Mouse (Mus musculus): Measurements from ENCODE around the gene Fbxl7. TPM values are rescaled to one million over a fixed set of nuclear protein-coding genes. Genes with fewer than 3 reads are reported as not detected.
A peak's percentile ranks its signal among the peaks of the same experiment; 100 is the strongest.

Gene Fbxl7
- total RNA-seq (2021) = 1 to 10 TPM in 1 of 2 experiments, under 1 TPM in 1; 0.89 to 2.3 TPM
- long read RNA-seq, experiment 1, partial matches to known transcripts = 0 of 2 reads
- long read RNA-seq, experiment 1, other reads (novel, unspliced or antisense) = 2 of 2 reads
- long read RNA-seq, experiment 2, partial matches to known transcripts = 0 of 2 reads
- long read RNA-seq, experiment 2, other reads (novel, unspliced or antisense) = 2 of 2 reads

DNA sequence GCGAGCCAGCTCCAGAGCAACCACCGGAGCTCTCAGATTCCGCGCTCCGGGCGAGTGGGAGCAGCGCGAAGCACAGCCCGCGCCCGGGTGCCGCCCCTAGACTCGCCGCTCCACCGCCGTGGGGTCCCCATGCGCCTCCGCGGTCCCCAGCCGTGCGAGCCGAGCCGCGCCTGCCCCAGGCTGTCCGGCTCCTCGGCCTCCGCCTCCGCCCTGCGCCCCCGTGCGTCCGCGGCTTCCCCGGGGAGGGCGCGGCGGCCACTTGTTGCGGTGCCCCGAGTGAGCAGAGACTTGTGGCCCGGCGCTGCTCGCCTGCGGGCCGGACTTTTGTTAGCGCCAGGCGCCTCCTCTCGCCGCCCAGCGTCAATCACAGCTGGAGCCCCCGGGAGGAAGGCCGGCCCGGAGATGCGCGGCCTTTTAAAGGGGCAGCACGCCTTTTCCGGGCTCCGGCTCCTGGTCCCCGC lies at the start of gene Fbxl7:
Gene Fbxl7, minus strand, starts transcription at position 330 of the 461 bp plus-strand sequence.
- Histone ChIP-seq H3K27ac (peak within 1 kb of the TSS; percentile 84), H3K4me3 (peak within 1 kb of the TSS; percentile 88)
- DNase-seq = peak; percentile 91
- intact Hi-C loops (cut with DNase I) = loop anchor here (5.0 to 10.0 kb wide), 2 partner anchors 110 to 253 kb away; no protein-coding TSS in a partner anchor
- TF ChIP-seq CTCF (IDR thresholded peaks at IDR 0.05) = peak; percentile 60

DNA sequence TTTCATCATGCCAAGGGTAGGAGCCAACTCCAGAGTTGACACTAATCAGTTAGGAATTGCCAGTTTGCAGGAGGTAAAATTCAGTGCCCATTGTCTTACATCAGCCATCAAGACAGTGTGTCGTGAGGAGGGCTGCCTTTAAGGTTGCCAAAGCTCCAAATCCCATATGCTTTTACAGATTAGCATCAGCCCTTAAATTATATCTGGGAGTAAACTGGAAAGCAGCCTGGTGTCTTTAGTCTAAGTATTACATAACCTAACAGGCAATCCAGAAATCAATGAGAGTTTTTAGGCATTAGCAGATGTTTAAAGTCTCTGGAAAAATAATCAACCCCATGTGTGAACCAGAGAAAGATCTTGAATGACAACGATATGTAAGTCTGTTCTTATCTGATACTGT lies 26.6 kb upstream of the Fbxl7 start:
- H3K27ac ChIP-seq = no peak overlapping the region
- no peak for TF ChIP-seq CTCF (IDR thresholded peaks at IDR 0.05)
- no peak overlapping the region for H3K4me3 ChIP-seq
- intact Hi-C loops (cut with DNase I) = no loop called here
- no peak for DNase-seq

DNA sequence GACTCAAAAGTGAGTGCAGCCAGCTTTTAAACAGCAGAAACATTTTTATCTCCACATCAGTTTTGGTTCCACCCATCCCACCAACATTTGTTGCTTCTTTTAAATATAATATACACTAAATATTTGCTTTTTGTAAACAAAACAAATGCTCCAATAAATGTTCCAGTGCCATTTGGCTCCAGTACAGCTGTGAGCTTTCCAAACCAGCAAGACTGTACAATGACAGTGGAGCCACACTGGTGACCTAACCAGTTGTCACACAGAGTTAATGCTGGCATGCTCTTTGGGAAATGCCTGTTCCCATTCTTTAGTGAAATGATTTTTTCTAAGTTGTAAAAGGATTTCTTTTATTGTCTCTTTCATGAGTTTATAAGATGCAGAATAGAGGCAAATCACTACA lies 18.0 kb upstream of the Fbxl7 start:
- no peak for DNase-seq
- intact Hi-C loops (cut with DNase I) = no loop called here
- Histone ChIP-seq H3K27ac (no peak overlapping the region), H3K4me3 (no peak overlapping the region)
- no peak for TF ChIP-seq CTCF (IDR thresholded peaks at IDR 0.05)

GRCm38 (mm10) chr15:26895761-26896160 lies 381 bp upstream of the Fbxl7 start:
- Histone ChIP-seq H3K27ac (peak overlapping the region; percentile 84), H3K4me3 (peak overlapping the region; percentile 88)
- no peak for DNase-seq
- intact Hi-C loops (cut with DNase I) = loop anchor here (5.0 to 10.0 kb wide), 2 partner anchors 111 to 253 kb away; no protein-coding TSS in a partner anchor
- TF ChIP-seq CTCF (IDR thresholded peaks at IDR 0.05) = no peak

DNA sequence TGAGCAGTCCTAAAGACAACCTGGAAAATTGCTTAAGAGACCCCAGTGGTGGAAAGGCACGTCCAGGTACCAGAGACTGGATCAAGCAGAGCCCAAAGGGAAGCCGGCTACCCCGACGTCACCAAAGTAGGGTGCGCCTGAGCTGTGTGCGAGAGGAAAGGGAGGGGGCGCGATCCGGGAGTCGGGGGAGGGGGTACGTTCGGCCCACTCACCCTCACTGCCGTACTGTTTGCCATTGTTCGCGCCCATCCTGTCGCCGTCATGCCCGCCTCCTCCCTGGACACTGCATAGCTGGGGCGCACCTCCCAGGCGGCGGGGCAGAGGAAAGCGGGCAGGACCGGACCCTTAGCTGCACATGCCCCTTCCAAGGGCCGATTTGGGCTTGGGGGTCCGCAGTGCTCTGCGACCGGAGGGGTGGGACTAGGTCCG lies 565 bp downstream of the Fbxl7 start:
- peak overlapping the region; percentile 84 for H3K27ac ChIP-seq
- intact Hi-C loops (cut with DNase I) = loop anchor here (5.0 to 10.0 kb wide), 2 partner anchors 110 to 253 kb away; no protein-coding TSS in a partner anchor
- peak overlapping the region; percentile 88 for H3K4me3 ChIP-seq
- DNase-seq = peak; percentile 53
- no peak for TF ChIP-seq CTCF (IDR thresholded peaks at IDR 0.05)

GRCm38 (mm10) chr15:26894031-26894655 lies 1.2 kb downstream of the Fbxl7 start:
- peak; percentile 23 for DNase-seq
- intact Hi-C loops (cut with DNase I) = loop anchor here (10.0 kb wide), 1 partner anchor 109 kb away; no protein-coding TSS in a partner anchor
- H3K27ac ChIP-seq = peak overlapping the region; percentile 84
- H3K4me3 ChIP-seq = peak overlapping the region; percentile 88
- TF ChIP-seq CTCF (IDR thresholded peaks at IDR 0.05) = no peak

DNA sequence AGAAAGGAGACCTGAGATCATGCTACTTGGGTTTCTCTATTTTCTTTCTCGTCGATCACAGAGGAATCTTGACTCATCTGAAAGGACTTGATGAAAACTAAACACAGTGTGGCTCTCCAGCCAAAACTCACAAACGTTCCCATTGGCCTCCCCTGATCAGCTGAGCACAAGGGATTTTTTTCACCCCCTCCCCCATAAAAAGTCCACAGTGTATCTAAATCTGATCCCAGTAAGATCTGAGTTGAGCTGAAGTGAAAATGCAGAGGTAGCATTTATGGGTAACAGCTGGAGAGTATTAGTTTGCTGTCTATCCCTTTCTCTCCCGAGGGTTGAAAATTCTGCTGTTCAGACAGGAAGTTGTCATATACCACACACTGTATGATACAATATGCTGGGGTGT lies 2.2 kb downstream of the Fbxl7 start:
- peak overlapping the region; percentile 88 for H3K4me3 ChIP-seq
- intact Hi-C loops (cut with DNase I) = loop anchor here (10.0 kb wide), 1 partner anchor 108 kb away; no protein-coding TSS in a partner anchor

GRCm38 (mm10) chr15:26889971-26890370 lies 5.4 kb downstream of the Fbxl7 start:
- intact Hi-C loops (cut with DNase I) = loop anchor here (10.0 kb wide), 1 partner anchor 105 kb away; no protein-coding TSS in a partner anchor

More for the DNA sequence above, 2.2 kb downstream of the Fbxl7 start:
- no peak for DNase-seq
- H3K27ac ChIP-seq = no peak overlapping the region
- no peak for TF ChIP-seq CTCF (IDR thresholded peaks at IDR 0.05)

GRCm38 (mm10) chr15:26888170-26888569 lies 7.2 kb downstream of the Fbxl7 start:
- DNase-seq = no peak
- no peak overlapping the region for H3K27ac ChIP-seq
- intact Hi-C loops (cut with DNase I) = no loop called here
- H3K4me3 ChIP-seq = no peak overlapping the region
- no peak for TF ChIP-seq CTCF (IDR thresholded peaks at IDR 0.05)

More at GRCm38 (mm10) chr15:26889971-26890370, 5.4 kb downstream of the Fbxl7 start:
- H3K27ac ChIP-seq = no peak overlapping the region
- no peak for TF ChIP-seq CTCF (IDR thresholded peaks at IDR 0.05)
- no peak for DNase-seq
- no peak overlapping the region for H3K4me3 ChIP-seq

- no peak overlapping the region for H3K4me3 ChIP-seq
- TF ChIP-seq CTCF (IDR thresholded peaks at IDR 0.05) = no peak
- intact Hi-C loops (cut with DNase I) = no loop called here
- DNase-seq = no peak
- no peak overlapping the region for H3K27ac ChIP-seq
Measured at GRCm38 (mm10) chr15:26885979-26886378, 9.4 kb downstream of the Fbxl7 start.

DNA sequence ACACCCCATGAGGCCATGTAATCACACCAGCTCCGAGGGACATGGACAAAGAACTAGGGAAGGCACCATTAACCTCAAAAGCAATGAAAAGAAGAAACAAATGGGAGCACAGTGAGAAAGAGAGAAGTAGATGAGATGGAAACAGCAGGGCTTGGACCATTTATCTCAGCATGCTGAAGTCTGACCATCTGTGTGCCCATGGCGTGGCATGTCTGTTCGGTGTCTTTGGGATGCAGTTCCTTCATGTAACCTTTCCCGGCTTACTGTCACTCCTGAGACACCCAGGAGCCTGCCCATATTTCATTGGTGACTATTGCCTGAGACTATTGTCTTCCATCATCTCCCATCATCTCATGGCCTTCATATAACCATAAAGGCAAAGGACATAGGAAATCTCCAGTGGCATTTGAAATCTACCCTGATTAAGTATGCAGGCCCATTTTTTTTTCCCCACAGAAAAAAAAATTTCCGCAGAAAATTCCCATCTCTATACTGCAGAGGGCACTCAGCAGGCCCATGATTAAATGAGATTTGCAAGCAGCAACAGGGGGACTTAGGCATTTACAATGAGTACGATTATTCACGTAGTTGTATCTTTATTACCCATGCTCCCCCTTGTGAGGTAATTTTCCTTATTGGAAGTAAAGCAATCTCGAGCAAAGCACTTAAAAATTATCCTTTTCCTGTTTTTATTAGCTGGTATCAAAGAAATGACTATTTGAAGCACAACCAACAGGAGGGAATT lies 15.0 kb downstream of the Fbxl7 start:
- no peak for DNase-seq
- no peak for TF ChIP-seq CTCF (IDR thresholded peaks at IDR 0.05)
- H3K4me3 ChIP-seq = no peak overlapping the region
- H3K27ac ChIP-seq = no peak overlapping the region
- intact Hi-C loops (cut with DNase I) = no loop called here

DNA sequence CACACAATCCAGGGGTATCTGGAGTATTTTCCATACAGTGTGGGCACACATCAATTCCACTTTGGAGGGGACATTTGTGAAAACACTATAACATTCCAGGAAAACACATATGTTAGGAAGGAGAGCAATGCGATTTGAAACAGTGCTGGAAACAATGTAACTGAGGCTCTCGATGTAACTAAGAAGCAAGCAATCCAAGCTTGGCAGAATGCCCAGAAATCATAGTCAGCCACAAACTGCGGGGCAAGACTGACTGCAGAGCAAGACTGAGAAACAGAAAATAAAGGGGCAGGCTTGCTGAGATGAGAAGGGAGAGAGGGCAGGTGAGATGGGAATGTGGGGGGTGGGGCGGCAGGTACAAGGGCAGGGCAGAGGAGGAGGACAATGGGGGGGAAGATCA lies 19.7 kb downstream of the Fbxl7 start:
- intact Hi-C loops (cut with DNase I) = no loop called here

More for the DNA sequence above, 19.7 kb downstream of the Fbxl7 start:
- no peak overlapping the region for H3K27ac ChIP-seq
- DNase-seq = peak; percentile 53
- TF ChIP-seq CTCF (IDR thresholded peaks at IDR 0.05) = no peak
- H3K4me3 ChIP-seq = no peak overlapping the region

All from gastrocnemius, adult 2 months (tissue).